Mouse (Mus musculus) neutrophil, adult 5-6 weeks (primary cell): ENCODE measurements around the gene Serpinh1. TPM values are rescaled to one million over a fixed set of nuclear protein-coding genes. Genes with fewer than 3 reads are reported as not detected.
"Not testable (repeated sequence)": the region's sequence is repeated elsewhere in the genome, so short reads cannot be mapped to it uniquely, and the experiment has no call there.

Source experiments
- ATAC-seq: fragments of 151-379, 151-347 bp; 2 replicates; pipeline ENCODE4 v1.8.0; 2017; ENCODE audit warnings: mild to moderate bottlenecking, moderate TSS enrichment; ENCODE audit not compliant: insufficient number of reproducible peaks, poor library complexity, low FRiP score, severe bottlenecking; ENCODE audit errors: extremely low read depth
- total RNA-seq: library from RNA; stranded (forward); fragments of 200-1000 nt; gene quantifications from 2 replicates; pipeline ENCODE4 v1.2.3, GENCODE M21; 2017

Gene Serpinh1
- total RNA-seq, 1 experiment from 2014 or later = 0.58 TPM

- ATAC-seq = no peak
Measured at GRCm38 (mm10) chr7:99380491-99381213, 27.6 kb upstream of the Serpinh1 start.

DNA sequence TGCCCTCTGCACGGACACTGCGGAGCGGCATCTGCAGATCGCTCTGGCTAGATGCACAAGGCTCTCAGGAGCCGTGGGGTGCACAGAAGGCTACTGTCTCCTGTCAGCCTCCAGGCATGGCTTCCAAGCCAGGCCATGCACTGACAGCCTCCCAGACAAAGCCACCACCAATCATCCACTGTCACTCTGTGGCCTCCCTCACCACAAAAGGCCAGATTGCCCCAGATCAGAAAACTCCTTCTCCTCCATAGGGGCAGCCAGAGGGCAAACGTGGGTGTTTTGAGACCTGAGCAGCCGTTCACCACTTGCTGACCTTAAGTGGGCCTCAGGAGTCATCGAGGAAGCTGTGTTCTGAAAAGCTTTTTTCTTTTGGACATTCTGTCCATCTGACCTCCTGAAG, 25.8 kb upstream of the Serpinh1 start:
- no peak for ATAC-seq

DNA sequence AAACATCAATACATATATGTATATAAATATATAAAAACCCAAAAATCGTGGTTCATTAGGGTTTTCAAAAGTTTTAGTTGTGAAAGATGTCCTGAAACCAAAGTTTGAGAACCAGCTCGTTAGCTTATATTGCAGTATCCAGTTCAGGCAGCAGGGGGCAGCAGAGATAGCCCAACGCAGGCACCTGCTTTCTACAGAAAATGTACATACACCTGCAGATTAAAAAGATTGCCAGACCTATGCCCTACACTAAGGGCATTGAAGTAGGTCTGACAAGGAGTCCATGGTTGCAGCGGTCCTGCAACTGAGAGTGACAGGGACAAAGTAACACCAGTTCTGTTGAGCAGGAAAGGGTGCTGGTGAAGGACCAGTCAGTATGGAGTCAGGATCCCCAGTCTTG, 22.4 kb upstream of the Serpinh1 start:
- ATAC-seq = peak; percentile 62; the same call in 1 of the 2 replicates

- not testable (repeated sequence) for ATAC-seq
Measured at GRCm38 (mm10) chr7:99374325-99374724, 21.3 kb upstream of the Serpinh1 start.

GRCm38 (mm10) chr7:99366716-99367115, 13.7 kb upstream of the Serpinh1 start:
- no peak for ATAC-seq

- ATAC-seq = 0 out of 2 replicates have a peak, but pooled peaks have one; percentile 23
Measured at GRCm38 (mm10) chr7:99365069-99365468, 12.0 kb upstream of the Serpinh1 start.

- ATAC-seq = no peak
Measured at GRCm38 (mm10) chr7:99362137-99362536, 9.1 kb upstream of the Serpinh1 start.

DNA sequence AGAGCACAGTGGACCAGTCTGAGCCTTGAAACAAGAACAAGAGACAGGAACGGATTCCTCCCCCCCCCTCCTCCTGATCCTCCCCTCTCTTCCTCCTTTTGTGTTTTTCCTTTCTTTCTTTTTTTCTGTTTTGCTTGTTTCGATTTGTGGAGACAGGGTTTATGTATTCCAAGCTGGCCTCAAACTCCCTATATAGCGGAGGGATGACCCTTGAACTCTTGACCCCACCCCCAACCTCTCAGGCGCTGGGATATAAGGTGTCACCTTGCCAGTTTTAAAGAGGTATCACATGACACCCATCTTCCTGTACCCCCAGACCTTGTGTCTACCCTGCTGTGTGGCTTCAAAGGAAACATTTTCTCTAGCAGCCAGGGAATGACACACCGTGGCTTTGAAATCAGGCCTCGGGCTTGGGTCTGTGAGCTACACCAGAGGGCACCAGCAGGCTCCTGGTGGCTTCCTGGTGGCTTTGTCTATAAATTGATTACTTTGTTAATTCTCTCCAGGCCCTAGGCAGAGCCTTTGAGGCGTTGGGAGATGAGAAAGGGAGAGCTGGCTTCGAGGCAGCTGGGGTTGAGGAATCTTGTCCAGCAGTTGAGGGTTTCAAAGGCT, 7.9 kb upstream of the Serpinh1 start:
- no peak for ATAC-seq

DNA sequence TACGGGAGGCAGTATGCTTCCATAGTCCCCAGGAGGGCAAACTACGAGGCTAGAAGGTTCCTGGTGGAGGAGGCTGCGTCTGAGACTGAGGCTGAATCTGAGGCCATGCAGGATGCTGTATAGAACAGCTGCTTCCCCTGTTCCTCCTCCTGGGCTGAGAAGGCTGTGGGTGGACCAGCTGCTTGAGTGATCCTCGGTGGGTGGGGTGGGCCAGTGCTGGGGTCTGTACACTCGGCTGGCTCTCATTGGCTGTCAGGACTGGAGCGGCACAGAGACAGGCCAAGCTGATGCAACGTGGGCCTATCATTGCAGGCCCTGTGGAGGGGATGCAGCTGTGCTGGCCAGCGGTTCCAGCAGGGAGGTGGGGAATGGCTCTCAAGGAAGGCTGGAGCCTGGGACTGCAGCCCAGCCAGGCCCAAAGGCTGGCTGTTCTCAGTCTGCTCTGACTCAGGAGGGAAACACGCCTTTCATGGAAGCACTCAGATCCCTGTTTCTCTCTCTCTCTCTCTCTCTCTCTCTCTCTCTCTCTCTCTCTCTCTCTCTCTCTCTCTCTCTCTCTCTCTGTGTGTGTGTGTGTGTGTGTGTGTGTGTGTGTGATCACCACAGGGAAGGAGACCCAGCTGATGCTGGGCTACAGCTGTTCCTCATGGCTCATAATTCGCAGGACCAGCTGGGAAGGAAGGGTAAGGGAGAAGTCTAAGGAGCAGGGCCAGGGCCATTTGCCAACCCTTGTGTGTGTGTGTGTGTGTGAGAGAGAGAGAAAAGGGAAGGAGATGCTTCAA, 7.2 kb upstream of the Serpinh1 start:
- no peak for ATAC-seq

DNA sequence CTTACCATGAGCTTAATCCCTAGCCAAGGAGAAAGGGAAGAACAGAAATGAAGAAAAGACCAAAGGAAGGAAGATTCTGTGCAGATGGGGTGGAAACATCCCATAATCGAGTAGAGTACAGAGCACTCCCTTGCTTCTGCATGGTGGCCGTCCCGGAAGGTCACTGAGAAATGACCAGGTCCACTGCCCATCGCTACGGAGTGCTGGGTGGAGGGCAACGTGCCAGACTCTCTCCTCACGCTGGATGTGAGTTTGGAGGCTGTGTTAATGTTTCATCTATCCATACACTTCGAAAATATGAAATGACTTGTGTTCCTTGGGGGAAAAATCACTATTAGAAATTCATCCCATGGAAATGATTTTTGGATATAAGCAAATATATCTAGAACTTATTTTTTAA, 5.3 kb upstream of the Serpinh1 start:
- ATAC-seq = no peak

GRCm38 (mm10) chr7:99357201-99357600, 4.2 kb upstream of the Serpinh1 start:
- no peak for ATAC-seq

- no peak for ATAC-seq
Measured at GRCm38 (mm10) chr7:99356244-99356930, 3.3 kb upstream of the Serpinh1 start.

GRCm38 (mm10) chr7:99355731-99356131, 2.7 kb upstream of the Serpinh1 start:
- no peak for ATAC-seq

GRCm38 (mm10) chr7:99351802-99352517, 1.1 kb downstream of the Serpinh1 start:
- ATAC-seq = no peak

- ATAC-seq = no peak
Measured at GRCm38 (mm10) chr7:99351104-99351801, 1.8 kb downstream of the Serpinh1 start.

GRCm38 (mm10) chr7:99349782-99350720, 3.0 kb downstream of the Serpinh1 start:
- ATAC-seq = no peak

DNA sequence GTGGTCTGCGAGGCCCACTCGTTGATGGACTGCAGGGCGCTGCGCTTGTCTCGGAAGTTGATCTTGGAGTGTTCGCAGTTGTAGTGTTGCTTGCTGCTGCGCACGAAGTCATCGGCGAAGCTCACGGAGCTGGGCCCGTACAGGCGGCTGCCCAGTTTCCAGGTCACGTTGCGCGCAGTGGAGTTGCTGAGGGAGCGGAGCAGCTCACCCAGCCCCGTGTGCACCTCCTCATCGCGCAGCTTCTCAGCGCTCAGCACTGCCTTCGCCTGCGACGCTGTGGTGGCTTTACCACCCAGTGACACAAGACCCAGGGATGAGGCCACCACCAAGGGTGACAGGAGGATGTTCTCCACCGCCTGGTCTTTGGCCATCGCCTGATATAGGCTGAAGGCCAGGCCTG, 4.2 kb downstream of the Serpinh1 start:
- no peak for ATAC-seq
